Mouse (Mus musculus): Measurements from ENCODE around the gene Gm7030.
"Not testable (repeated sequence)": the region's sequence is repeated elsewhere in the genome, so short reads cannot be mapped to it uniquely, and the experiment has no call there.

The Gm7030 gene

GRCm38 (mm10) chr17:36082519-36083232, 46.5 kb downstream of the Gm7030 start:
- DNase-seq (ENCODE audit: extremely low spot score): not testable (repeated sequence)

GRCm38 (mm10) chr17:36081901-36082300, 47.3 kb downstream of the Gm7030 start:
- DNase-seq (ENCODE audit: extremely low spot score): not testable (repeated sequence)

- DNase-seq (ENCODE audit: extremely low spot score): peak; percentile 40
Observed at GRCm38 (mm10) chr17:36060829-36061228, 68.4 kb downstream of the Gm7030 start.
